Mouse (Mus musculus) embryonic facial prominence, embryonic 15.5 days (tissue): Measurements from ENCODE around the gene Slc44a1. TPM values are rescaled to one million over a fixed set of nuclear protein-coding genes. Genes with fewer than 3 reads are reported as not detected.

Experiments used
- ATAC-seq: fragments of 200-750 bp; cut with Nextera tagmentation; 2 replicates; pipeline ENCODE4 v1.8.0; 2017; ENCODE audit warnings: low read depth, moderate TSS enrichment; ENCODE audit not compliant: insufficient number of reproducible peaks, low FRiP score, low TSS enrichment
- H3K27ac ChIP-seq: fragments of 300-500 bp; sonication (generic); replicated peaks from 2 replicates; pipeline ENCODE4 v1.5.1; 2015; ENCODE audit warnings: mild to moderate bottlenecking, inconsistent platforms
- H3K27me3 ChIP-seq: fragments of 300-500 bp; sonication (generic); 2 replicates; pipeline ENCODE4 v1.6.1; 2015; ENCODE audit warnings: inconsistent platforms
- H3K36me3 ChIP-seq: fragments of 300-500 bp; sonication (generic); 2 replicates; pipeline ENCODE4 v1.6.1; 2015; ENCODE audit warnings: mild to moderate bottlenecking, inconsistent platforms
- H3K4me1 ChIP-seq: fragments of 300-500 bp; sonication (generic); 2 replicates; pipeline ENCODE4 v1.6.1; 2015; ENCODE audit warnings: inconsistent platforms
- H3K4me2 ChIP-seq: fragments of 300-500 bp; sonication (generic); replicated peaks from 2 replicates; pipeline ENCODE4 v1.6.1; 2015; ENCODE audit warnings: mild to moderate bottlenecking, inconsistent platforms
- H3K4me3 ChIP-seq: fragments of 300-500 bp; sonication (generic); replicated peaks from 2 replicates; pipeline ENCODE4 v1.5.1; 2015; ENCODE audit warnings: mild to moderate bottlenecking, inconsistent platforms
- H3K9ac ChIP-seq: fragments of 300-500 bp; sonication (generic); 2 replicates; pipeline ENCODE4 v1.6.1; 2015; ENCODE audit warnings: inconsistent platforms
- H3K9me3 ChIP-seq: fragments of 300-500 bp; sonication (generic); replicated peaks from 2 replicates; pipeline ENCODE4 v1.6.1; 2016; ENCODE audit warnings: inconsistent platforms
- WGBS: fragments of 180-500 bp; shearing (Covaris S2); methylation state at CpG from one replicate; pipeline ENCODE4 v1.1.7; 2015; 5-methylcytosine and 5-hydroxymethylcytosine counted together
- polyA plus RNA-seq: library from polyadenylated mRNA; unstranded; fragments of >200 nt; fragmentation: Nextera tagmentation; extraction: Ambion mirVana; gene quantifications from 2 replicates; pipeline ENCODE4 v1.2.1, GENCODE M21; 2015

Slc44a1 gene
- polyA plus RNA-seq, 1 experiment from 2014 or later = 47.9 TPM

- no peak overlapping the region for H3K4me2 ChIP-seq
- H3K27ac ChIP-seq = no peak overlapping the region
- H3K36me3 ChIP-seq = no peaks in the 10 kb centered on the region
- no peaks in the 10 kb centered on the region for H3K4me1 ChIP-seq
- ATAC-seq = no peak
- WGBS = 71% methylated on average over 4 of the region's 4 CpGs
- H3K27me3 ChIP-seq = no peaks in the 10 kb centered on the region
- H3K4me3 ChIP-seq = no peak overlapping the region
- H3K9ac ChIP-seq = no peak overlapping the region
- H3K9me3 ChIP-seq = no peaks in the 10 kb centered on the region
Observed at GRCm38 (mm10) chr4:53590163-53590562, 149.9 kb downstream of the Slc44a1 start.

- H3K4me2 ChIP-seq = no peak overlapping the region
- ATAC-seq = no peak
- no peak overlapping the region for H3K9ac ChIP-seq
- no peaks in the 10 kb centered on the region for H3K4me1 ChIP-seq
- no peaks in the 10 kb centered on the region for H3K9me3 ChIP-seq
- H3K27me3 ChIP-seq = no peaks in the 10 kb centered on the region
- no peak overlapping the region for H3K4me3 ChIP-seq
- H3K27ac ChIP-seq = no peak overlapping the region
- H3K36me3 ChIP-seq = no peaks in the 10 kb centered on the region
- 84% methylated on average over 7 of the region's 7 CpGs for WGBS
Observed at GRCm38 (mm10) chr4:53590691-53591447, 150.7 kb downstream of the Slc44a1 start.

- H3K4me1 ChIP-seq = no peaks in the 10 kb centered on the region
- no peak overlapping the region for H3K27ac ChIP-seq
- 89% methylated on average over 11 of the region's 11 CpGs for WGBS
- H3K4me2 ChIP-seq = no peak overlapping the region
- no peaks in the 10 kb centered on the region for H3K36me3 ChIP-seq
- no peak overlapping the region for H3K4me3 ChIP-seq
- no peaks in the 10 kb centered on the region for H3K9me3 ChIP-seq
- H3K9ac ChIP-seq = no peak overlapping the region
- no peak for ATAC-seq
- H3K27me3 ChIP-seq = no peaks in the 10 kb centered on the region
Observed at GRCm38 (mm10) chr4:53591536-53591935, 151.3 kb downstream of the Slc44a1 start.

- WGBS = 69% methylated on average over 8 of the region's 8 CpGs
- no peaks in the 10 kb centered on the region for H3K9me3 ChIP-seq
- no peak overlapping the region for H3K9ac ChIP-seq
- no peak for ATAC-seq
- H3K27me3 ChIP-seq = no peaks in the 10 kb centered on the region
- 0 out of 2 replicates have a peak overlapping the region, but pooled peaks have one; percentile 28 for H3K27ac ChIP-seq
- no peaks in the 10 kb centered on the region for H3K4me1 ChIP-seq
- H3K36me3 ChIP-seq = no peaks in the 10 kb centered on the region
- no peak overlapping the region for H3K4me2 ChIP-seq
- no peak overlapping the region for H3K4me3 ChIP-seq
Observed at GRCm38 (mm10) chr4:53591941-53592340, 151.7 kb downstream of the Slc44a1 start.

- Histone ChIP-seq H3K4me1 (no peaks in the 10 kb centered on the region), H3K27me3 (no peaks in the 10 kb centered on the region), H3K4me3 (no peak overlapping the region), H3K9me3 (no peaks in the 10 kb centered on the region), H3K27ac (0 out of 2 replicates have a peak overlapping the region, but pooled peaks have one; percentile 28), H3K4me2 (no peak overlapping the region), H3K36me3 (no peaks in the 10 kb centered on the region), H3K9ac (no peak overlapping the region)
- 63% methylated on average over 9 of the region's 9 CpGs for WGBS
- no peak for ATAC-seq
Observed at GRCm38 (mm10) chr4:53592386-53592785, 152.2 kb downstream of the Slc44a1 start.

GRCm38 (mm10) chr4:53594204-53594603 is 154.0 kb downstream of the Slc44a1 start:
- H3K36me3 ChIP-seq = no peaks in the 10 kb centered on the region
- H3K9ac ChIP-seq = no peak overlapping the region
- no peak for ATAC-seq
- H3K4me2 ChIP-seq = no peak overlapping the region
- H3K27me3 ChIP-seq = no peaks in the 10 kb centered on the region
- 23% methylated on average over 4 of the region's 4 CpGs for WGBS
- H3K4me3 ChIP-seq = no peak overlapping the region
- H3K27ac ChIP-seq = no peak overlapping the region
- H3K4me1 ChIP-seq = no peaks in the 10 kb centered on the region
- no peaks in the 10 kb centered on the region for H3K9me3 ChIP-seq

GRCm38 (mm10) chr4:53595246-53596062 is 155.2 kb downstream of the Slc44a1 start:
- Histone ChIP-seq H3K4me1 (no peaks in the 10 kb centered on the region), H3K36me3 (no peaks in the 10 kb centered on the region), H3K27ac (no peak overlapping the region), H3K4me3 (no peak overlapping the region), H3K4me2 (no peak overlapping the region), H3K9me3 (no peaks in the 10 kb centered on the region), H3K27me3 (no peaks in the 10 kb centered on the region), H3K9ac (no peak overlapping the region)
- WGBS = 65% methylated on average over 12 of the region's 12 CpGs
- ATAC-seq = no peak

- H3K27ac ChIP-seq = no peak overlapping the region
- H3K4me2 ChIP-seq = no peak overlapping the region
- no peak overlapping the region for H3K4me3 ChIP-seq
- ATAC-seq = no peak
- no peaks in the 10 kb centered on the region for H3K9me3 ChIP-seq
- no peaks in the 10 kb centered on the region for H3K36me3 ChIP-seq
- H3K4me1 ChIP-seq = no peaks in the 10 kb centered on the region
- H3K27me3 ChIP-seq = no peaks in the 10 kb centered on the region
- 80% methylated on average over 15 of the region's 15 CpGs for WGBS
- no peak overlapping the region for H3K9ac ChIP-seq
Observed at GRCm38 (mm10) chr4:53596063-53596895, 156.1 kb downstream of the Slc44a1 start.

- H3K27ac ChIP-seq = no peak overlapping the region
- H3K4me1 ChIP-seq = no peaks in the 10 kb centered on the region
- H3K4me3 ChIP-seq = no peak overlapping the region
- H3K36me3 ChIP-seq = no peaks in the 10 kb centered on the region
- no peaks in the 10 kb centered on the region for H3K9me3 ChIP-seq
- no peak for ATAC-seq
- H3K27me3 ChIP-seq = no peaks in the 10 kb centered on the region
- 47% methylated on average over 6 of the region's 6 CpGs for WGBS
- H3K9ac ChIP-seq = no peak overlapping the region
- H3K4me2 ChIP-seq = no peak overlapping the region
Observed at GRCm38 (mm10) chr4:53600462-53600861, 160.2 kb downstream of the Slc44a1 start.

- no peak for ATAC-seq
- Histone ChIP-seq H3K27me3 (no peaks in the 10 kb centered on the region), H3K9me3 (no peaks in the 10 kb centered on the region), H3K4me2 (no peak overlapping the region), H3K4me3 (no peak overlapping the region), H3K9ac (no peak overlapping the region), H3K27ac (no peak overlapping the region), H3K36me3 (no peaks in the 10 kb centered on the region), H3K4me1 (no peaks in the 10 kb centered on the region)
- WGBS = 83% methylated on average over 5 of the region's 5 CpGs
Observed at GRCm38 (mm10) chr4:53614576-53615225, 174.5 kb downstream of the Slc44a1 start.
